8 mouse cellular contexts compared by ENCODE assay signal in genomic region chr3:107695219-107695947, GRCm38 (mm10). TPM values are rescaled to one million over a fixed set of nuclear protein-coding genes. Genes with fewer than 3 reads are reported as not detected.
A peak's percentile ranks its signal among the peaks of the same experiment; 100 is the strongest.
DNase-seq lines count a peak whose midpoint lies in the region; ATAC-seq and TF ChIP-seq lines count a peak whose summit lies in the region.

No protein-coding gene starts in this region.

- peak overlapping the region; percentile 93 for H3K27ac ChIP-seq in lung, embryonic 14.5 days (ENCODE audit: low read depth)
- H3K27ac ChIP-seq in forebrain, embryonic 11.5 days (ENCODE audit: low read depth, low read length): peak overlapping the region; percentile 74
- H3K27ac ChIP-seq in liver, embryonic 11.5 days (ENCODE audit: low read depth, low read length): peak overlapping the region; percentile 89
- peak overlapping the region; percentile 90 for H3K27ac ChIP-seq in stomach, embryonic 14.5 days (ENCODE audit: low read length)

- DNase-seq in lung, embryonic 14.5 days: no peak
- DNase-seq in lung, adult 18-20 months: no peak
- DNase-seq in adipocyte (ENCODE audit: low spot score): peak; percentile 61
- no peak for DNase-seq in forebrain, embryonic 11.5 days (ENCODE audit: low spot score)
- DNase-seq in liver, embryonic 11.5 days (ENCODE audit: low spot score): peak; percentile 31
- no peak for DNase-seq in layer of hippocampus, adult 9-11 months
- DNase-seq in layer of hippocampus, adult 9-10 months (ENCODE audit: low spot score): no peak

- no peak for ATAC-seq in lung, embryonic 14.5 days (ENCODE audit: insufficient read depth)
- ATAC-seq in forebrain, embryonic 11.5 days (replicated peaks; ENCODE audit: low FRiP score): no peak
- no peak for ATAC-seq in liver, embryonic 11.5 days (replicated peaks; ENCODE audit: low FRiP score)
- no peak for ATAC-seq in stomach, embryonic 14.5 days (ENCODE audit: insufficient number of reproducible peaks, insufficient read depth, low FRiP score, low read depth)

- H3K4me1 ChIP-seq in lung, embryonic 14.5 days (ENCODE audit: insufficient read depth): peaks cover 17% of the 10 kb centered on the region
- H3K4me1 ChIP-seq in forebrain, embryonic 11.5 days (replicated peaks; ENCODE audit: control insufficient read depth, insufficient read depth, low read length): peaks cover 5% of the 10 kb centered on the region; the same call in 1 of the 2 replicates
- peaks cover 23% of the 10 kb centered on the region for H3K4me1 ChIP-seq in liver, embryonic 11.5 days (replicated peaks; ENCODE audit: control insufficient read depth, insufficient read depth, low read length)
- peaks cover 28% of the 10 kb centered on the region for H3K4me1 ChIP-seq in stomach, embryonic 14.5 days (ENCODE audit: control insufficient read depth, insufficient read depth, low read length)

- H3K27me3 ChIP-seq in lung, embryonic 14.5 days (ENCODE audit: insufficient read depth, low read length): no peaks in the 10 kb centered on the region
- H3K27me3 ChIP-seq in forebrain, embryonic 11.5 days (ENCODE audit: control insufficient read depth, insufficient read depth, low read length): no peaks in the 10 kb centered on the region
- no peaks in the 10 kb centered on the region for H3K27me3 ChIP-seq in liver, embryonic 11.5 days (replicated peaks; ENCODE audit: control insufficient read depth, insufficient read depth, low read length)
- no peaks in the 10 kb centered on the region for H3K27me3 ChIP-seq in stomach, embryonic 14.5 days (ENCODE audit: control insufficient read depth, insufficient read depth, low read length)

- H3K36me3 ChIP-seq in lung, embryonic 14.5 days (ENCODE audit: insufficient read depth): no peaks in the 10 kb centered on the region
- no peaks in the 10 kb centered on the region for H3K36me3 ChIP-seq in forebrain, embryonic 11.5 days (ENCODE audit: control insufficient read depth, insufficient read depth, low read length)
- H3K36me3 ChIP-seq in liver, embryonic 11.5 days (ENCODE audit: control insufficient read depth, insufficient read depth, low read length): no peaks in the 10 kb centered on the region; the same call in 1 of the 2 replicates
- H3K36me3 ChIP-seq in stomach, embryonic 14.5 days (ENCODE audit: control insufficient read depth, insufficient read depth, low read length): no peaks in the 10 kb centered on the region; the same call in 1 of the 2 replicates

- no peaks in the 10 kb centered on the region for H3K9me3 ChIP-seq in lung, embryonic 14.5 days (ENCODE audit: low read depth, low read length)
- H3K9me3 ChIP-seq in forebrain, embryonic 11.5 days (ENCODE audit: control insufficient read depth, low read length): no peaks in the 10 kb centered on the region
- H3K9me3 ChIP-seq in liver, embryonic 11.5 days (ENCODE audit: control insufficient read depth, low read length): no peaks in the 10 kb centered on the region
- H3K9me3 ChIP-seq in stomach, embryonic 14.5 days (ENCODE audit: control insufficient read depth, low read depth, low read length): no peaks in the 10 kb centered on the region

- peak overlapping the region; percentile 87 for H3K4me2 ChIP-seq in lung, embryonic 14.5 days
- peak overlapping the region; percentile 64 for H3K4me2 ChIP-seq in forebrain, embryonic 11.5 days (ENCODE audit: low read depth, low read length, severe bottlenecking)
- peak overlapping the region; percentile 71 for H3K4me2 ChIP-seq in liver, embryonic 11.5 days
- peak overlapping the region; percentile 90 for H3K4me2 ChIP-seq in stomach, embryonic 14.5 days (replicated peaks; ENCODE audit: low read depth, low read length)

- TF ChIP-seq CTCF in lung, embryonic 14.5 days (IDR thresholded peaks at IDR 0.05; ENCODE audit: low read depth): no peak

- peak overlapping the region; percentile 85 for H3K4me3 ChIP-seq in lung, embryonic 14.5 days (ENCODE audit: low read depth, low read length)
- H3K4me3 ChIP-seq in forebrain, embryonic 11.5 days (ENCODE audit: low read depth, low read length): peak overlapping the region; percentile 91
- H3K4me3 ChIP-seq in liver, embryonic 11.5 days (ENCODE audit: low read depth, low read length): peak overlapping the region; percentile 93
- peak overlapping the region; percentile 92 for H3K4me3 ChIP-seq in stomach, embryonic 14.5 days (ENCODE audit: low read depth, low read length)

- 5% methylated on average over 16 of the region's 16 CpGs for WGBS in lung, embryonic 14.5 days
- 7% methylated on average over 16 of the region's 16 CpGs for WGBS in forebrain, embryonic 11.5 days
- 8% methylated on average over 16 of the region's 16 CpGs for WGBS in liver, embryonic 11.5 days
- 4% methylated on average over 16 of the region's 16 CpGs for WGBS in stomach, embryonic 14.5 days

- H3K9ac ChIP-seq in lung, embryonic 14.5 days: peak overlapping the region; percentile 98
- H3K9ac ChIP-seq in forebrain, embryonic 11.5 days (ENCODE audit: low read length): peak overlapping the region; percentile 97
- peak overlapping the region; percentile 95 for H3K9ac ChIP-seq in liver, embryonic 11.5 days (ENCODE audit: low read depth, low read length)
- peak overlapping the region; percentile 96 for H3K9ac ChIP-seq in stomach, embryonic 14.5 days (replicated peaks; ENCODE audit: low read depth, low read length)

RNA-seq across cellular contexts. Expression of gene Ahcyl1, which starts 1.0 kb away (rescaled TPM):
- 106 and 107 TPM in 2 replicates for polyA plus RNA-seq in lung, embryonic 14.5 days (2014; fragmentation: Nextera tagmentation; extraction: Ambion mirVana)
- polyA plus RNA-seq in forebrain, embryonic 11.5 days (2014; fragmentation: Nextera tagmentation; extraction: Ambion mirVana): 122 and 127 TPM in 2 replicates
- polyA plus RNA-seq in liver, embryonic 11.5 days (2014; fragmentation: Nextera tagmentation; extraction: Ambion mirVana): 69.0 and 76.3 TPM in 2 replicates
- 99.5 and 103 TPM in 2 replicates for polyA plus RNA-seq in stomach, embryonic 14.5 days (2014; fragmentation: Nextera tagmentation; extraction: Ambion mirVana)

Comparison
In these comparisons a context has a peak if more than half of its experiments do, and no peak if none do; other contexts are left out.
1. DNase-seq: peak in adipocyte (single experiment) and liver, embryonic 11.5 days (single experiment); none in lung, embryonic 14.5 days (single experiment), lung, adult 18-20 months (0 of 2), forebrain, embryonic 11.5 days (single experiment), layer of hippocampus, adult 9-11 months (single experiment) and layer of hippocampus, adult 9-10 months (single experiment).
2. Peak in every context shown above with its lines, with median percentiles within 50 percentile points of each other: H3K27ac ChIP-seq, H3K4me2 ChIP-seq, H3K4me3 ChIP-seq and H3K9ac ChIP-seq.